Mouse (Mus musculus): ENCODE results near the gene B230118H07Rik. TPM values are rescaled to one million over a fixed set of nuclear protein-coding genes. Genes with fewer than 3 reads are reported as not detected.

The B230118H07Rik gene
- total and polyA plus RNA-seq, 3 experiments, result 22.4 to 30.6 TPM; not detected in 1

GRCm38 (mm10) chr2:101665058-101665702 lies 15.8 kb upstream of the B230118H07Rik start (continued):
- TF ChIP-seq ZNF384 (IDR thresholded peaks at IDR 0.05; ENCODE audit: low read depth, low read length) (no peak), ETS1 (IDR thresholded peaks at IDR 0.05; ENCODE audit: low read depth, low read length) (no peak)

GRCm38 (mm10) chr2:101660536-101660935 lies 11.2 kb upstream of the B230118H07Rik start:
- no peaks in the 10 kb centered on the region for H3K4me1 ChIP-seq (ENCODE audit: control insufficient read depth in 1 of 2, insufficient read depth in 2 of 2, low read length in 2 of 2)
- no peak for DNase-seq (ENCODE audit: low read depth, low spot score)
- H3K36me3 ChIP-seq (ENCODE audit: control insufficient read depth in 1 of 2, insufficient read depth in 2 of 2, low read length in 2 of 2), result no peaks in the 10 kb centered on the region
- H3K9ac ChIP-seq (ENCODE audit: control insufficient read depth, low read depth, low read length, poor library complexity, severe bottlenecking), result no peak overlapping the region
- TF ChIP-seq RCOR1 (IDR thresholded peaks at IDR 0.05; ENCODE audit: low read depth, low read length) (no peak), POLR2A (IDR thresholded peaks at IDR 0.05; ENCODE audit: control insufficient read depth in 1 of 2, insufficient read depth in 1 of 2, low read depth in 1 of 2, low read length in 2 of 2, poor library complexity in 1 of 2) (no peak), ZMIZ1 (IDR thresholded peaks at IDR 0.05; ENCODE audit: low read depth, low read length) (no peak), GABPA (IDR thresholded peaks at IDR 0.05; ENCODE audit: low read depth, low read length) (no peak), NRF1 (IDR thresholded peaks at IDR 0.05; ENCODE audit: insufficient read depth, low read depth, low read length, poor library complexity, severe bottlenecking) (no peak), MYB (IDR thresholded peaks at IDR 0.05; ENCODE audit: low read depth, low read length) (no peak), ZC3H11A (IDR thresholded peaks at IDR 0.05; ENCODE audit: low read depth, low read length) (no peak), POLR2AphosphoS2 (IDR thresholded peaks at IDR 0.05; ENCODE audit: low read length) (no peak), TAL1 (IDR thresholded peaks at IDR 0.05; ENCODE audit: low read length) (no peak), BHLHE40 (IDR thresholded peaks at IDR 0.05; ENCODE audit: borderline replicate concordance, low read depth, low read length) (no peak), UBTF (IDR thresholded peaks at IDR 0.05; ENCODE audit: borderline replicate concordance, insufficient read depth, low read depth, low read length) (no peak), SIN3A (IDR thresholded peaks at IDR 0.05; ENCODE audit: low read length) (no peak), GATA1 (IDR thresholded peaks at IDR 0.05; ENCODE audit: low read depth, low read length) (no peak), POLR2AphosphoS5 (IDR thresholded peaks at IDR 0.05; ENCODE audit: borderline replicate concordance, low read depth, low read length) (no peak), ZNF384 (IDR thresholded peaks at IDR 0.05; ENCODE audit: low read depth, low read length) (no peak), CHD1 (IDR thresholded peaks at IDR 0.05; ENCODE audit: low read depth, low read length) (no peak)
- H3K4me3 ChIP-seq (ENCODE audit: control insufficient read depth in 1 of 2, insufficient read depth in 1 of 2, low read depth in 2 of 2, low read length in 2 of 2), result no peak overlapping the region
- peaks cover 2 to 5% of the 10 kb centered on the region in 2 experiments for H3K27me3 ChIP-seq (ENCODE audit: control insufficient read depth in 1 of 2, insufficient read depth in 2 of 2, low read length in 2 of 2)
- no peaks in the 10 kb centered on the region for H3K79me2 ChIP-seq (ENCODE audit: control insufficient read depth, insufficient read depth, low read length, poor library complexity)
- no peaks in the 10 kb centered on the region for H3K9me3 ChIP-seq (replicated peaks; ENCODE audit: insufficient read depth, low read length)
- H3K27ac ChIP-seq (ENCODE audit: control insufficient read depth, low read depth, low read length), result no peak overlapping the region
